Comparison of ENCODE assay signal across 10 mouse cellular contexts in the genomic region with DNA sequence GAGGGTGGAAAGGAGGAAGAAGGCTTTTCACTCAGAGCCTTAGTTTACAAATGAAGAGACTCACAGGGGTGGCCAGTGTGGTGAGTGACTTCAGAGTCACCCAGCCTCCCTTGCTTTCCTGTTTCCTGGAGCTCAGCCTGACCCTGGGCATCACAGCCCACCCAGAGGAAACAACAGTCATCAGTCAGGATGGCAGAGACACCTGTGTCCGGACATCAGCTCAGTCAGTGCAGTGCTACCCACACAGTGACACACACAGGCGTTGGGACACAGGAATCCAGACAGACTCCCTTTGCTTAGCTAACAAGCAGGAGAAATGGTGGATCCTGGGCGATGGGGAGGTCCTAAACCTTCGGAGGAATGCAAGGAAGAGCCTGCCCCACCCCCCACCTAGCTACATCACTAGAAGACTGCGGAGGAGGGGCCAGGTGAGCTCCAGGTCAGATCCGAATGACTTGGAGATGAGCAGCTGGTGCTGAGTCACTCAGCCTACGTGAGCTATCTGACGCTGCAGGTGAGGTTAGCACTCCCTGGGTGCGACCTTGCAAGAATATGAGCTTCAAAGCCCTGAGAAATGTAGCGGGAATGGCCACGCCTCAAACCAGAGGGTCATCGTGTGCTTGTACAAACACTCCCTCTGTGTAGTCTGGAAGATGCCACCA. TPM values are rescaled to one million over a fixed set of nuclear protein-coding genes. Genes with fewer than 3 reads are reported as not detected.
DNase-seq lines count a peak whose midpoint lies in the region; ATAC-seq and TF ChIP-seq lines count a peak whose summit lies in the region.
"Had no signal": no experiment of that assay in that cellular context is flagged by ENCODE, and none has a peak within 500 bp of the region (broad histone marks: within the 10 kb centered on the region; RNA-seq: fewer than 3 reads in every experiment).

No protein-coding gene starts in this region.

- H3K27ac ChIP-seq in liver, embryonic 11.5 days (ENCODE audit: low read depth, low read length) = no peak overlapping the region
- no peak overlapping the region for H3K27ac ChIP-seq in layer of hippocampus, adult 2 months
- H3K27ac ChIP-seq: macrophage had no signal

- WGBS in liver, embryonic 11.5 days = 16% methylated on average over 12 of the region's 12 CpGs

- no peaks in the 10 kb centered on the region for H3K79me2 ChIP-seq in C2C12 (ENCODE audit: control insufficient read depth, insufficient read depth)

- peak; percentile 19 for DNase-seq in adrenal gland, postnatal 10 days
- no peak for DNase-seq in adrenal gland, adult 8-10 months
- DNase-seq in induced T-regulatory cell, adult 2 months (ENCODE audit: low read depth) = peak; percentile 59
- no peak for DNase-seq in liver, embryonic 11.5 days (ENCODE audit: low spot score)
- DNase-seq in cerebellum, postnatal 4 days (ENCODE audit: low spot score in 2 of 2) = no peak
- DNase-seq in layer of hippocampus, adult 2 months (ENCODE audit: low spot score in 2 of 2) = no peak
- no peak for DNase-seq in layer of hippocampus, adult 8-10 months (ENCODE audit: low spot score in 2 of 2)
- DNase-seq: thymus, postnatal 4 days had no signal

- H3K79me3 ChIP-seq in C2C12 (ENCODE audit: low read depth) = no peaks in the 10 kb centered on the region

- TF ChIP-seq CTCF in C2C12 (IDR thresholded peaks at IDR 0.05; ENCODE audit: control insufficient read depth, insufficient read depth, insufficient read length) = no peak
- no peak for TF ChIP-seq CTCF in layer of hippocampus, adult 2 months (conservative IDR thresholded peaks at IDR 0.05)

- H3K9me3 ChIP-seq in liver, embryonic 11.5 days (ENCODE audit: control insufficient read depth, low read length) = no peaks in the 10 kb centered on the region

- no peak for ATAC-seq in liver, embryonic 11.5 days (replicated peaks; ENCODE audit: low FRiP score)

- peaks cover 6% of the 10 kb centered on the region; the same call in 1 of the 2 replicates for H3K4me1 ChIP-seq in liver, embryonic 11.5 days (replicated peaks; ENCODE audit: control insufficient read depth, insufficient read depth, low read length)

- H3K4me3 ChIP-seq in C2C12 (ENCODE audit: insufficient read depth, poor library complexity, severe bottlenecking) = no peak overlapping the region
- H3K4me3 ChIP-seq in liver, embryonic 11.5 days (ENCODE audit: low read depth, low read length) = no peak overlapping the region
- no peak overlapping the region for H3K4me3 ChIP-seq in layer of hippocampus, adult 2 months

- no peak overlapping the region for H3ac ChIP-seq in C2C12 (ENCODE audit: control insufficient read depth, insufficient read length, low read depth)

- no peak overlapping the region for H3K9ac ChIP-seq in liver, embryonic 11.5 days (ENCODE audit: low read depth, low read length)

- H3K4me2 ChIP-seq in liver, embryonic 11.5 days = 0 out of 2 replicates have a peak overlapping the region, but pooled peaks have one; percentile 3

- H3K36me3 ChIP-seq in C2C12 (ENCODE audit: control insufficient read depth, insufficient read depth) = no peaks in the 10 kb centered on the region
- H3K36me3 ChIP-seq in liver, embryonic 11.5 days (ENCODE audit: control insufficient read depth, insufficient read depth, low read length) = no peaks in the 10 kb centered on the region

- H3K27me3 ChIP-seq in C2C12 (ENCODE audit: control insufficient read depth, insufficient read depth, insufficient read length) = no peaks in the 10 kb centered on the region
- H3K27me3 ChIP-seq in liver, embryonic 11.5 days (replicated peaks; ENCODE audit: control insufficient read depth, insufficient read depth, low read length) = peaks cover 10% of the 10 kb centered on the region

TF ChIP-seq in C2C12, 6 proteins besides CTCF, POLR2A, EP300 and RAD21:
- TF ChIP-seq MYOD1 (IDR thresholded peaks at IDR 0.05; ENCODE audit: control insufficient read depth, insufficient read length, low read depth) (peak; percentile 89), MAX (IDR thresholded peaks at IDR 0.05) (no peak), MYOG (IDR thresholded peaks at IDR 0.05; ENCODE audit: control insufficient read depth, extremely low read depth, insufficient read length) (no peak), USF1 (IDR thresholded peaks at IDR 0.05; ENCODE audit: low read depth) (no peak)

RNA-seq across cellular contexts. Expression of a gene that starts 12.0 kb away (rescaled TPM):
- 100 to 1,000 TPM; 137 to 143 TPM for total RNA-seq in adrenal gland, postnatal 10 days (2021)
- 100 to 1,000 TPM; 142 to 218 (median 163) TPM for total RNA-seq in adrenal gland, adult 8-10 months (2022)
- 114 TPM for polyA plus RNA-seq in C2C12 (2012; fragmentation: generic; extraction: Trizol)
- 89.5 and 96.1 TPM in 2 replicates for polyA plus RNA-seq in liver, embryonic 11.5 days (2014; fragmentation: Nextera tagmentation; extraction: Ambion mirVana)
- total RNA-seq in layer of hippocampus, adult 2 months (2021) = 100 to 1,000 TPM; 121 to 124 TPM
- 100 to 1,000 TPM; 118 to 152 (median 136) TPM for total RNA-seq in layer of hippocampus, adult 8-10 months (2022)

RNA-seq across cellular contexts. Expression of a gene that starts 12.6 kb away (rescaled TPM):
- 10 to 100 TPM; 40.3 to 89.1 TPM for total RNA-seq in adrenal gland, postnatal 10 days (2021)
- total RNA-seq in adrenal gland, adult 8-10 months (2022) = 10 to 100 TPM; 41.3 to 67.9 (median 53.3) TPM
- 16.4 TPM for polyA plus RNA-seq in C2C12 (2012; fragmentation: generic; extraction: Trizol)
- 18.6 and 22.7 TPM in 2 replicates for polyA plus RNA-seq in liver, embryonic 11.5 days (2014; fragmentation: Nextera tagmentation; extraction: Ambion mirVana)
- 10 to 100 TPM; 14.9 to 20.9 TPM for total RNA-seq in layer of hippocampus, adult 2 months (2021)
- 10 to 100 TPM; 13.6 to 22.6 (median 20.6) TPM for total RNA-seq in layer of hippocampus, adult 8-10 months (2022)

Comparison
In these comparisons a context has a peak if more than half of its experiments do, and no peak if none do; other contexts are left out.
1. DNase-seq: peak in adrenal gland, postnatal 10 days (single experiment) and induced T-regulatory cell, adult 2 months (single experiment); none in adrenal gland, adult 8-10 months (single experiment), liver, embryonic 11.5 days (single experiment), cerebellum, postnatal 4 days (0 of 2), layer of hippocampus, adult 2 months (0 of 2) and layer of hippocampus, adult 8-10 months (0 of 2).